17 mouse cellular contexts compared by ENCODE assay signal in genomic region chr7:133316701-133317475, GRCm38 (mm10).
DNase-seq lines count a peak whose midpoint lies in the region; ATAC-seq lines count a peak whose summit lies in the region.
"Had no signal": no experiment of that assay in that cellular context is flagged by ENCODE, and none has a peak within 500 bp of the region (broad histone marks: within the 10 kb centered on the region; RNA-seq: fewer than 3 reads in every experiment).

No protein-coding gene starts in this region.

- no peak overlapping the region for H3K9ac ChIP-seq in embryonic facial prominence, embryonic 11.5 days (replicated peaks; ENCODE audit: low read length)
- H3K9ac ChIP-seq in kidney, embryonic 14.5 days (ENCODE audit: low read depth, low read length) = no peak overlapping the region
- H3K9ac ChIP-seq: embryonic facial prominence, embryonic 12.5 days; liver, postnatal 0 days; neural tube, embryonic 12.5 days had no signal

- 52% methylated on average over 9 of the region's 9 CpGs for WGBS in embryonic facial prominence, embryonic 11.5 days
- WGBS in embryonic facial prominence, embryonic 10.5 days = 53% methylated on average over 9 of the region's 9 CpGs
- 38% methylated on average over 9 of the region's 9 CpGs for WGBS in kidney, embryonic 14.5 days
- whole genome bisulfite sequencing in hindbrain, embryonic 10.5 days = 80% methylated on average over 9 of the region's 9 CpGs

- H3K4me2 ChIP-seq in embryonic facial prominence, embryonic 11.5 days (ENCODE audit: low read depth, low read length) = no peak overlapping the region
- no peak overlapping the region for H3K4me2 ChIP-seq in kidney, embryonic 14.5 days (replicated peaks; ENCODE audit: low read depth, low read length)
- H3K4me2 ChIP-seq: embryonic facial prominence, embryonic 12.5 days; midbrain, embryonic 11.5 days; neural tube, embryonic 12.5 days had no signal

- DNase-seq in embryonic facial prominence, embryonic 11.5 days (ENCODE audit: low spot score) = no peak
- DNase-seq in embryonic facial prominence, embryonic 10.5 days (ENCODE audit: low spot score) = no peak
- DNase-seq in kidney, postnatal 25 days = no peak
- DNase-seq in retina, postnatal 1 day = peak; percentile 49
- DNase-seq in retina, embryonic 14.5 days (ENCODE audit: low spot score) = no peak
- no peak for DNase-seq in MN1 (ENCODE audit: low spot score)
- DNase-seq in hindbrain, embryonic 10.5 days (ENCODE audit: low spot score) = no peak
- DNase-seq: adrenal gland, adult 2 months; layer of hippocampus, adult 9-11 months; liver, postnatal 0 days; right cerebral cortex, postnatal 25 days; thymus, adult 2 months had no signal

- H3K27ac ChIP-seq in embryonic facial prominence, embryonic 11.5 days (replicated peaks; ENCODE audit: low read depth, low read length) = no peak overlapping the region
- no peak overlapping the region; the same call in 1 of the 2 replicates for H3K27ac ChIP-seq in embryonic facial prominence, embryonic 10.5 days (replicated peaks)
- no peak overlapping the region; the same call in 1 of the 2 replicates for H3K27ac ChIP-seq in kidney, embryonic 14.5 days (ENCODE audit: low read depth, low read length)
- no peak overlapping the region for H3K27ac ChIP-seq in hindbrain, embryonic 10.5 days
- H3K27ac ChIP-seq: embryonic facial prominence, embryonic 12.5 days; neural tube, embryonic 12.5 days had no signal

- no peaks in the 10 kb centered on the region; the same call in 1 of the 2 replicates for H3K4me1 ChIP-seq in embryonic facial prominence, embryonic 11.5 days (ENCODE audit: control insufficient read depth, insufficient read depth, low read length)
- peaks cover 40% of the 10 kb centered on the region for H3K4me1 ChIP-seq in embryonic facial prominence, embryonic 10.5 days
- H3K4me1 ChIP-seq in kidney, embryonic 14.5 days (ENCODE audit: control insufficient read depth, insufficient read depth, low read length) = peaks cover 9% of the 10 kb centered on the region; the same call in 1 of the 2 replicates
- peaks cover 26% of the 10 kb centered on the region for H3K4me1 ChIP-seq in hindbrain, embryonic 10.5 days (replicated peaks)
- H3K4me1 ChIP-seq: neural tube, embryonic 12.5 days had no signal

- H3K9me3 ChIP-seq in embryonic facial prominence, embryonic 11.5 days (replicated peaks; ENCODE audit: control insufficient read depth, low read length) = no peaks in the 10 kb centered on the region
- H3K9me3 ChIP-seq in embryonic facial prominence, embryonic 10.5 days = 0 out of 2 replicates have a peak, but pooled peaks cover 2% of the 10 kb centered on the region
- peaks cover 4% of the 10 kb centered on the region; the same call in 1 of the 2 replicates for H3K9me3 ChIP-seq in kidney, embryonic 14.5 days (ENCODE audit: control insufficient read depth, low read length)
- H3K9me3 ChIP-seq in hindbrain, embryonic 10.5 days = no peaks in the 10 kb centered on the region
- H3K9me3 ChIP-seq: embryonic facial prominence, embryonic 12.5 days; neural tube, embryonic 12.5 days had no signal

- no peak overlapping the region for H3K4me3 ChIP-seq in embryonic facial prominence, embryonic 11.5 days (ENCODE audit: low read depth, low read length)
- H3K4me3 ChIP-seq in embryonic facial prominence, embryonic 10.5 days = no peak overlapping the region
- no peak overlapping the region for H3K4me3 ChIP-seq in kidney, embryonic 14.5 days (ENCODE audit: low read length)
- H3K4me3 ChIP-seq in hindbrain, embryonic 10.5 days = no peak overlapping the region
- H3K4me3 ChIP-seq: embryonic facial prominence, embryonic 12.5 days; neural tube, embryonic 12.5 days had no signal

- ATAC-seq in embryonic facial prominence, embryonic 11.5 days (replicated peaks; ENCODE audit: insufficient number of reproducible peaks, low FRiP score, low TSS enrichment, low read depth) = 0 out of 2 replicates have a peak, but pooled peaks have one; percentile 29
- peak; percentile 67; the same call in 1 of the 2 replicates for ATAC-seq in kidney, embryonic 14.5 days (ENCODE audit: low FRiP score, low TSS enrichment)
- ATAC-seq: intestine, embryonic 16.5 days; liver, postnatal 0 days had no signal

- no peaks in the 10 kb centered on the region for H3K36me3 ChIP-seq in embryonic facial prominence, embryonic 11.5 days (replicated peaks; ENCODE audit: control insufficient read depth, insufficient read depth, low read depth, low read length)
- no peaks in the 10 kb centered on the region for H3K36me3 ChIP-seq in embryonic facial prominence, embryonic 10.5 days (replicated peaks)
- no peaks in the 10 kb centered on the region for H3K36me3 ChIP-seq in kidney, embryonic 14.5 days (ENCODE audit: control insufficient read depth, insufficient read depth, low read length)
- H3K36me3 ChIP-seq in hindbrain, embryonic 10.5 days = no peaks in the 10 kb centered on the region
- H3K36me3 ChIP-seq: embryonic facial prominence, embryonic 12.5 days; neural tube, embryonic 12.5 days had no signal

- H3K27me3 ChIP-seq in embryonic facial prominence, embryonic 11.5 days (ENCODE audit: control insufficient read depth, insufficient read depth, low read length) = no peaks in the 10 kb centered on the region
- H3K27me3 ChIP-seq in embryonic facial prominence, embryonic 10.5 days (replicated peaks; ENCODE audit: low read depth, poor library complexity, severe bottlenecking) = no peaks in the 10 kb centered on the region
- no peaks in the 10 kb centered on the region for H3K27me3 ChIP-seq in kidney, embryonic 14.5 days (ENCODE audit: control insufficient read depth, insufficient read depth, low read length)
- no peaks in the 10 kb centered on the region for H3K27me3 ChIP-seq in hindbrain, embryonic 10.5 days (ENCODE audit: insufficient read depth, poor library complexity, severe bottlenecking)
- H3K27me3 ChIP-seq: embryonic facial prominence, embryonic 12.5 days; neural tube, embryonic 12.5 days had no signal
